10 mouse cellular contexts compared by ENCODE assay signal in the genomic region with DNA sequence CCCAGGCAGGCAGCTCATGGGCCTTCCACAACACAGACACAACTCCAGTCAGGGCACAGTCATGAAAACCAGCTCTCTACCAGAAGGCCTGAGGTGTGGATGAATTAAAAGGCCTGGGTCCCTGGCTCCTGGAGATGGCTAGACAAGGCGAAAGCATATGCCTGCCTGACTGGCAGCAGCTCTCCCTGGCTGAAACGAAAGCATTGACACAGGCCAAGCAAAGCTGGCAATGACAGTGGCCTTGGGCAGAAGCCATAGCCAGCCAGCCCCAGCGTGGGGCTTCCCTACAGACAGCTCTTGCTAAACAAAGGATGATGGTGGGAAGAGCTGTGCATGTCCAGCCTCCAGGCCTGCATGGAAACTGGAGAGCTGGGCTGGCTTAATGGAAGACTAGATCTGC.
DNase-seq lines count a peak whose midpoint lies in the region; ATAC-seq lines count a peak whose summit lies in the region.
"Had no signal": no experiment of that assay in that cellular context is flagged by ENCODE, and none has a peak within 500 bp of the region (broad histone marks: within the 10 kb centered on the region; RNA-seq: fewer than 3 reads in every experiment).

No protein-coding gene starts in this region.

- H3K4me2 ChIP-seq in midbrain, embryonic 13.5 days (replicated peaks), result no peak overlapping the region
- H3K4me2 ChIP-seq in intestine, embryonic 15.5 days (replicated peaks), result no peak overlapping the region

- H3K27me3 ChIP-seq in midbrain, embryonic 13.5 days, result no peaks in the 10 kb centered on the region
- H3K27me3 ChIP-seq in intestine, embryonic 15.5 days (replicated peaks), result no peaks in the 10 kb centered on the region

- DNase-seq in layer of hippocampus, postnatal 36 days, result peak; percentile 3 to 20
- DNase-seq in layer of hippocampus, adult 9-10 months (ENCODE audit: low spot score), result no peak
- DNase-seq in brain, embryonic 18.5 days (ENCODE audit: low read depth, low spot score), result peak; percentile 39
- peak; percentile 92 to 94 for DNase-seq in cerebellum, postnatal 36 days
- DNase-seq in spleen, postnatal 36 days (ENCODE audit: low spot score in 2 of 2), result no peak
- DNase-seq: kidney, postnatal 25 days; liver; thymus, postnatal 36 days had no signal

- 88% methylated on average over 3 of the region's 3 CpGs for WGBS in midbrain, embryonic 13.5 days
- 78% methylated on average over 3 of the region's 3 CpGs for WGBS in intestine, embryonic 15.5 days

- no peaks in the 10 kb centered on the region for H3K9me3 ChIP-seq in midbrain, embryonic 13.5 days
- H3K9me3 ChIP-seq in intestine, embryonic 15.5 days, result no peaks in the 10 kb centered on the region

- ATAC-seq in midbrain, embryonic 13.5 days, result peak; percentile 40; the same call in 1 of the 2 replicates
- no peak for ATAC-seq in intestine, embryonic 15.5 days

- H3K4me3 ChIP-seq in midbrain, embryonic 13.5 days (replicated peaks), result no peak overlapping the region
- H3K4me3 ChIP-seq in intestine, embryonic 15.5 days (replicated peaks), result no peak overlapping the region

- H3K27ac ChIP-seq in midbrain, embryonic 13.5 days, result peak overlapping the region; percentile 21; the same call in 1 of the 2 replicates
- H3K27ac ChIP-seq in intestine, embryonic 15.5 days, result no peak overlapping the region

- H3K4me1 ChIP-seq in midbrain, embryonic 13.5 days (replicated peaks), result peaks cover 7% of the 10 kb centered on the region; the same call in 1 of the 2 replicates
- H3K4me1 ChIP-seq in intestine, embryonic 15.5 days (replicated peaks), result 0 out of 2 replicates have a peak, but pooled peaks cover 3% of the 10 kb centered on the region

- no peak overlapping the region for H3K9ac ChIP-seq in midbrain, embryonic 13.5 days (replicated peaks)
- no peak overlapping the region for H3K9ac ChIP-seq in intestine, embryonic 15.5 days

- H3K36me3 ChIP-seq in midbrain, embryonic 13.5 days, result no peaks in the 10 kb centered on the region
- no peaks in the 10 kb centered on the region for H3K36me3 ChIP-seq in intestine, embryonic 15.5 days

Comparison
In these comparisons a context has a peak if more than half of its experiments do, and no peak if none do; other contexts are left out.
1. DNase-seq: peak in layer of hippocampus, postnatal 36 days (2 of 2), brain, embryonic 18.5 days (single experiment) and cerebellum, postnatal 36 days (2 of 2); none in layer of hippocampus, adult 9-10 months (single experiment) and spleen, postnatal 36 days (0 of 2).